Mouse (Mus musculus): ENCODE data around the gene Irak1bp1. TPM values are rescaled to one million over a fixed set of nuclear protein-coding genes. Genes with fewer than 3 reads are reported as not detected.

Irak1bp1 gene
- polyA plus RNA-seq, 1 experiment from 2014 or later = 31.3 TPM

Other genes with a start within 250 kb of the Irak1bp1 start
- gene Phip, start 146.0 kb downstream of the Irak1bp1 start, polyA plus RNA-seq (2014; fragmentation: Nextera tagmentation; extraction: Ambion mirVana) = 144 and 145 TPM in 2 replicates